Mouse (Mus musculus): ENCODE results near the gene Bcas3.

Gene Bcas3

GRCm38 (mm10) chr11:85352539-85353380, at the start of gene Bcas3:
Bcas3 (plus strand) TSS chr11:85353167.
- peak; percentile 99 for DNase-seq (ENCODE audit: low spot score)

- no peak for DNase-seq (ENCODE audit: low spot score)
Measured at GRCm38 (mm10) chr11:85306577-85307260, 46.2 kb upstream of the Bcas3 start.

- DNase-seq (ENCODE audit: low spot score) = no peak
Measured at GRCm38 (mm10) chr11:85308799-85309198, 44.2 kb upstream of the Bcas3 start.

- no peak for DNase-seq (ENCODE audit: low spot score)
Measured at GRCm38 (mm10) chr11:85310407-85310712, 42.6 kb upstream of the Bcas3 start.

GRCm38 (mm10) chr11:85310713-85311574, 42.0 kb upstream of the Bcas3 start, which contains the start of gene Ppm1d:
Ppm1d (plus strand) TSS chr11:85311244.
- DNase-seq (ENCODE audit: low spot score) = peak; percentile 98

- DNase-seq (ENCODE audit: low spot score) = peak; percentile 60
Measured at GRCm38 (mm10) chr11:85311645-85312490, 41.1 kb upstream of the Bcas3 start.

- DNase-seq (ENCODE audit: low spot score) = peak; percentile 27
Measured at GRCm38 (mm10) chr11:85312818-85313217, 40.1 kb upstream of the Bcas3 start.

- DNase-seq (ENCODE audit: low spot score) = no peak
Measured at GRCm38 (mm10) chr11:85313361-85313760, 39.6 kb upstream of the Bcas3 start.

GRCm38 (mm10) chr11:85323567-85324330, 29.2 kb upstream of the Bcas3 start:
- DNase-seq (ENCODE audit: low spot score) = no peak

- no peak for DNase-seq (ENCODE audit: low spot score)
Measured at GRCm38 (mm10) chr11:85328717-85329116, 24.2 kb upstream of the Bcas3 start.

- DNase-seq (ENCODE audit: low spot score) = no peak
Measured at GRCm38 (mm10) chr11:85329167-85329894, 23.6 kb upstream of the Bcas3 start.

- DNase-seq (ENCODE audit: low spot score) = peak; percentile 18
Measured at GRCm38 (mm10) chr11:85334778-85335177, 18.2 kb upstream of the Bcas3 start.

GRCm38 (mm10) chr11:85339173-85339831, 13.7 kb upstream of the Bcas3 start:
- no peak for DNase-seq (ENCODE audit: low spot score)

- DNase-seq (ENCODE audit: low spot score) = no peak
Measured at GRCm38 (mm10) chr11:85340070-85340616, 12.8 kb upstream of the Bcas3 start.

- DNase-seq (ENCODE audit: low spot score) = no peak
Measured at GRCm38 (mm10) chr11:85353819-85354218, 852 bp downstream of the Bcas3 start.

- DNase-seq (ENCODE audit: low spot score) = no peak
Measured at GRCm38 (mm10) chr11:85359641-85360040, 6.7 kb downstream of the Bcas3 start.

- DNase-seq (ENCODE audit: low spot score) = no peak
Measured at GRCm38 (mm10) chr11:85361621-85362020, 8.7 kb downstream of the Bcas3 start.

GRCm38 (mm10) chr11:85366168-85366567, 13.2 kb downstream of the Bcas3 start:
- no peak for DNase-seq (ENCODE audit: low spot score)

GRCm38 (mm10) chr11:85367823-85368222, 14.9 kb downstream of the Bcas3 start:
- DNase-seq (ENCODE audit: low spot score) = no peak

Measured in testis, postnatal 14 days (tissue).